Mouse (Mus musculus) hindbrain, embryonic 16.5 days (tissue): Measurements from ENCODE around the gene Ranbp6. TPM values are rescaled to one million over a fixed set of nuclear protein-coding genes. Genes with fewer than 3 reads are reported as not detected.

Source experiments
- ATAC-seq: fragments of 200-750 bp; cut with Nextera tagmentation; 2 replicates; pipeline ENCODE4 v1.8.0; 2017; ENCODE audit warnings: moderate TSS enrichment, moderate library complexity
- H3K27ac ChIP-seq: fragments of 300-500 bp; sonication (generic); 2 replicates; pipeline ENCODE4 v1.5.1; 2014; ENCODE audit warnings: low read depth, mild to moderate bottlenecking, control low read depth, low read length, moderate library complexity
- H3K27me3 ChIP-seq: fragments of 300-500 bp; sonication (generic); replicated peaks from 2 replicates; pipeline ENCODE4 v1.6.1; 2014; ENCODE audit warnings: low read length; ENCODE audit not compliant: control insufficient read depth, insufficient read depth
- H3K36me3 ChIP-seq: fragments of 300-500 bp; sonication (generic); 2 replicates; pipeline ENCODE4 v1.6.1; 2014; ENCODE audit warnings: mild to moderate bottlenecking, low read length, moderate library complexity, mixed read lengths; ENCODE audit not compliant: control insufficient read depth, insufficient read depth
- H3K4me1 ChIP-seq: fragments of 300-500 bp; sonication (generic); 2 replicates; pipeline ENCODE4 v1.6.1; 2014; ENCODE audit warnings: low read depth, low read length; ENCODE audit not compliant: control insufficient read depth, insufficient read depth
- H3K4me2 ChIP-seq: fragments of 300-500 bp; sonication (generic); 2 replicates; pipeline ENCODE4 v1.6.1; 2014; ENCODE audit warnings: mild to moderate bottlenecking, low read length, control low read depth, moderate library complexity
- H3K4me3 ChIP-seq: fragments of 300-500 bp; sonication (generic); 2 replicates; pipeline ENCODE4 v1.5.1; 2014; ENCODE audit warnings: mild to moderate bottlenecking, low read length, control low read depth, moderate library complexity
- H3K9ac ChIP-seq: fragments of 300-500 bp; sonication (generic); 2 replicates; pipeline ENCODE4 v1.6.1; 2014; ENCODE audit warnings: low read depth, mild to moderate bottlenecking, control low read depth, low read length, moderate library complexity
- H3K9me3 ChIP-seq: fragments of 300-500 bp; sonication (generic); 2 replicates; pipeline ENCODE4 v1.6.1; 2014; ENCODE audit warnings: mild to moderate bottlenecking, low read length, moderate library complexity; ENCODE audit not compliant: control insufficient read depth
- WGBS: fragments of 180-500 bp; shearing (Covaris S2); extraction: QIAGEN DNeasy Blood & Tissue Kit; methylation state at CpG from one replicate; pipeline ENCODE4 v1.1.7; 2014; 5-methylcytosine and 5-hydroxymethylcytosine counted together
- polyA plus RNA-seq: library from polyadenylated mRNA; unstranded; fragments of >200 nt; fragmentation: Nextera tagmentation; extraction: Ambion mirVana; gene quantifications from 2 replicates; pipeline ENCODE4 v1.2.1, GENCODE M21; 2015

Gene Ranbp6
- polyA plus RNA-seq, 1 experiment from 2014 or later: 44.9 TPM

- H3K9me3 ChIP-seq: no peaks in the 10 kb centered on the region
- no peak overlapping the region for H3K9ac ChIP-seq
- ATAC-seq: no peak
- no peak overlapping the region for H3K4me2 ChIP-seq
- WGBS: 91% methylated on average over 4 of the region's 4 CpGs
- peaks cover 6% of the 10 kb centered on the region for H3K4me1 ChIP-seq
- no peaks in the 10 kb centered on the region for H3K27me3 ChIP-seq
- no peaks in the 10 kb centered on the region for H3K36me3 ChIP-seq
- no peak overlapping the region for H3K4me3 ChIP-seq
- no peak overlapping the region for H3K27ac ChIP-seq
Measured at GRCm38 (mm10) chr19:29840642-29841041, 27.9 kb upstream of the Ranbp6 start.

GRCm38 (mm10) chr19:29838636-29839135, 25.9 kb upstream of the Ranbp6 start:
- Histone ChIP-seq H3K4me3 (no peak overlapping the region), H3K9me3 (no peaks in the 10 kb centered on the region), H3K4me2 (no peak overlapping the region), H3K27me3 (no peaks in the 10 kb centered on the region), H3K4me1 (no peaks in the 10 kb centered on the region), H3K9ac (no peak overlapping the region), H3K36me3 (no peaks in the 10 kb centered on the region), H3K27ac (no peak overlapping the region)
- WGBS: 73% methylated on average over 3 of the region's 3 CpGs
- no peak for ATAC-seq

GRCm38 (mm10) chr19:29838171-29838570, 25.4 kb upstream of the Ranbp6 start:
- H3K4me2 ChIP-seq: no peak overlapping the region
- H3K27me3 ChIP-seq: no peaks in the 10 kb centered on the region
- 61% methylated on average over 1 of the region's 1 CpGs for WGBS
- no peak overlapping the region for H3K4me3 ChIP-seq
- no peaks in the 10 kb centered on the region for H3K4me1 ChIP-seq
- no peaks in the 10 kb centered on the region for H3K36me3 ChIP-seq
- H3K9ac ChIP-seq: no peak overlapping the region
- H3K9me3 ChIP-seq: no peaks in the 10 kb centered on the region
- no peak for ATAC-seq
- H3K27ac ChIP-seq: no peak overlapping the region

- Histone ChIP-seq H3K36me3 (no peaks in the 10 kb centered on the region), H3K9me3 (no peaks in the 10 kb centered on the region), H3K27me3 (no peaks in the 10 kb centered on the region), H3K4me2 (no peak overlapping the region), H3K9ac (no peak overlapping the region), H3K4me1 (no peaks in the 10 kb centered on the region), H3K4me3 (no peak overlapping the region), H3K27ac (no peak overlapping the region)
- no peak for ATAC-seq
- WGBS: 72% methylated on average over 3 of the region's 3 CpGs
Measured at GRCm38 (mm10) chr19:29835364-29836034, 22.7 kb upstream of the Ranbp6 start.

- WGBS: 76% methylated on average over 2 of the region's 2 CpGs
Measured at GRCm38 (mm10) chr19:29830911-29831310, 18.1 kb upstream of the Ranbp6 start.

DNA sequence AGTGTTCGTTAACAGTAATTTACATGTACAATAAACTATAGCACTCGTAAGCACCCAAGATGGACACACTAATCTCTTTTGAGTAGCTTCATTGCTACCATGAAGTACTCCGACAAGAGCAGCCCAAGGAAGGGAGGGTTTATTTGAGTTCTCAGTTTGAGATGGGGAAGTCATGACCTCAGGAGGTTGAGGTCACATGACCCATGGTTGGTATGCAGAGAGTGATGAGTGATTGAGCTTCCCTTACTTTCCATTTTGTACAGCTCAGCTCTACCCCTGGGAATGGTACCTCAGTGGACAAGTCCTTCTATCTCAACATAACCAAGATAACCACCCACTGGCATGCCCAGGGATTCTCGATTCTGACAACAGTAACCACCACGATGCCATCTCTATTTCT, 15.8 kb upstream of the Ranbp6 start:
- ATAC-seq: no peak
- no peak overlapping the region for H3K4me3 ChIP-seq
- H3K4me1 ChIP-seq: no peaks in the 10 kb centered on the region
- H3K9me3 ChIP-seq: no peaks in the 10 kb centered on the region
- no peaks in the 10 kb centered on the region for H3K36me3 ChIP-seq
- H3K9ac ChIP-seq: no peak overlapping the region
- no peak overlapping the region for H3K27ac ChIP-seq
- WGBS: 83% methylated on average over 5 of the region's 5 CpGs
- no peak overlapping the region for H3K4me2 ChIP-seq
- H3K27me3 ChIP-seq: no peaks in the 10 kb centered on the region; the same call in 1 of the 2 replicates

More at GRCm38 (mm10) chr19:29830911-29831310, 18.1 kb upstream of the Ranbp6 start:
- H3K36me3 ChIP-seq: no peaks in the 10 kb centered on the region
- H3K4me1 ChIP-seq: no peaks in the 10 kb centered on the region
- H3K9me3 ChIP-seq: no peaks in the 10 kb centered on the region
- no peaks in the 10 kb centered on the region; the same call in 1 of the 2 replicates for H3K27me3 ChIP-seq
- no peak overlapping the region for H3K27ac ChIP-seq
- ATAC-seq: no peak
- H3K4me2 ChIP-seq: no peak overlapping the region
- no peak overlapping the region for H3K9ac ChIP-seq
- no peak overlapping the region for H3K4me3 ChIP-seq

DNA sequence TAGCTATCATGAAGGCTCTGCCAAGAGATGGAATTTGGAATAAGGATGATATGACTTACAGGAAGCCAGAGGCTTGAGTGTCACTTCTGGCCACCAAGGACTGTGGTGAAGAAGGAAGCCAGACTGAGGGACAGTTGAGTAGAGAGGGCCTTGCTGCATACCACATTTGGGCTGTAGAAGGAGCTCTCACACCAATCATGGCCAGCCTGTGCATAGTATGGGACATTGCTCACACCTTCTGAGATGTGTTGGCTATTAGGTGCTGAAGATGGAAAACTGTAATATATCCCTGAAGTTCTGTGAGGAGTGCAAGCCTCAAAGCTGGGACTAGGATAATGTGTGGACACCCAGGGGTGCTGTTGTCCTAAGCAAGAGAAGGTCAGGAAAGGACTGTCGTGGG, 13.9 kb upstream of the Ranbp6 start:
- WGBS: 81% methylated on average over 1 of the region's 1 CpGs
- Histone ChIP-seq H3K9ac (no peak overlapping the region), H3K4me1 (no peaks in the 10 kb centered on the region), H3K4me3 (no peak overlapping the region), H3K27ac (no peak overlapping the region), H3K36me3 (no peaks in the 10 kb centered on the region), H3K9me3 (no peaks in the 10 kb centered on the region), H3K27me3 (no peaks in the 10 kb centered on the region; the same call in 1 of the 2 replicates), H3K4me2 (no peak overlapping the region)
- ATAC-seq: peak; percentile 91

- ATAC-seq: no peak
- no peaks in the 10 kb centered on the region for H3K4me1 ChIP-seq
- no peaks in the 10 kb centered on the region; the same call in 1 of the 2 replicates for H3K27me3 ChIP-seq
- no peak overlapping the region for H3K27ac ChIP-seq
- WGBS: 67% methylated on average over 2 of the region's 2 CpGs
- no peak overlapping the region for H3K4me3 ChIP-seq
- no peak overlapping the region for H3K9ac ChIP-seq
- no peaks in the 10 kb centered on the region for H3K9me3 ChIP-seq
- H3K36me3 ChIP-seq: no peaks in the 10 kb centered on the region
- no peak overlapping the region for H3K4me2 ChIP-seq
Measured at GRCm38 (mm10) chr19:29825003-29825402, 12.2 kb upstream of the Ranbp6 start.

DNA sequence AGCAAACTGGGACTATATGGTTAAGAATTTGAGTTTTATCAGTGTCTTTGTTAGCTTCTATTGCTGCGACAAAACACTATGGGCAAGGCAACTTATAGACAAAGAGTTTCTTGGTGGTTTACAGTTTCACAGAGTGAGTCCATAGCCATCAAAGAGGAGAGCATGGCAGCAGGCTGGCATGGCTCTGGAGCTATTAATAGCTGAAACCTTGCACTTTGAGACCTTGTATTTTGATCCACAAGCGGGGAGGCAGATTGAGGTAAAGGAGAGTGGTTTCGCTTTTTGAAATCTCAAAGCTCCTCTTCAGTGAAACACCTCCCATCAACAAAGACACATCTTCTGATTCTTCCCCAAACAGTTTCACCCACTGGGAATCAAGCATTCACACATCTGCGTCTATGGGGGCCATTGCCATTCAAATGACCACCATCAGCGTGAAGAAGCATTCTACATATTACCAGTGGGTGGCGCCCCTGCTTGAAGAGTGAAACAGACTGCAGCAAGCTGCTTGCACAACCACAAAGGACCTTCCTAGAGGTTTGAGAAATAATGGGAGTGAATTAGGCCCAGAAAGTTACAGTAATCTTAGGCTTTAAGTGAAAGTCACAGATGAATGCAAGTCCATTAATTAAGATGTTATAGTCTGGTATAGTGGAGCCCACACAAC, 11.4 kb upstream of the Ranbp6 start:
- Histone ChIP-seq H3K4me3 (no peak overlapping the region), H3K9ac (no peak overlapping the region), H3K9me3 (no peaks in the 10 kb centered on the region), H3K27ac (no peak overlapping the region), H3K4me2 (no peak overlapping the region), H3K4me1 (no peaks in the 10 kb centered on the region), H3K27me3 (no peaks in the 10 kb centered on the region; the same call in 1 of the 2 replicates), H3K36me3 (no peaks in the 10 kb centered on the region)
- ATAC-seq: no peak
- WGBS: 54% methylated on average over 6 of the region's 6 CpGs
